Mouse (Mus musculus) stomach, postnatal 0 days (tissue): ENCODE measurements around the gene Ccna2. TPM values are rescaled to one million over a fixed set of nuclear protein-coding genes. Genes with fewer than 3 reads are reported as not detected.
A peak's percentile ranks its signal among the peaks of the same experiment; 100 is the strongest.

Experiments
- ATAC-seq: fragments of 200-750 bp; cut with Nextera tagmentation; 2 replicates; pipeline ENCODE4 v1.8.0; 2017; ENCODE audit not compliant: low FRiP score, low TSS enrichment
- DNase-seq: peaks from one replicate; pipeline ENCODE4 v3.0.0-alpha.2; 2016; ENCODE audit warnings: low spot score
- H3K27ac ChIP-seq: fragments of 300-500 bp; sonication (generic); replicated peaks from 2 replicates; pipeline ENCODE4 v1.5.1; 2014; ENCODE audit warnings: mild to moderate bottlenecking, control low read depth
- H3K27me3 ChIP-seq: fragments of 300-500 bp; sonication (generic); 2 replicates; pipeline ENCODE4 v1.6.1; 2014; ENCODE audit warnings: low read length; ENCODE audit not compliant: control insufficient read depth, insufficient read depth
- H3K36me3 ChIP-seq: fragments of 300-500 bp; sonication (generic); 2 replicates; pipeline ENCODE4 v1.6.1; 2014; ENCODE audit warnings: low read length, mixed read lengths; ENCODE audit not compliant: control insufficient read depth, insufficient read depth
- H3K4me1 ChIP-seq: fragments of 300-500 bp; sonication (generic); replicated peaks from 2 replicates; pipeline ENCODE4 v1.6.1; 2014; ENCODE audit warnings: antibody characterized with exemption; ENCODE audit not compliant: control insufficient read depth, insufficient read depth
- H3K4me2 ChIP-seq: fragments of 300-500 bp; sonication (generic); replicated peaks from 2 replicates; pipeline ENCODE4 v1.6.1; 2014; ENCODE audit warnings: low read depth, mild to moderate bottlenecking, control low read depth, moderate library complexity
- H3K4me3 ChIP-seq: fragments of 300-500 bp; sonication (generic); 2 replicates; pipeline ENCODE4 v1.5.1; 2014; ENCODE audit warnings: low read depth, low read length, control low read depth
- H3K9ac ChIP-seq: fragments of 300-500 bp; sonication (generic); 2 replicates; pipeline ENCODE4 v1.6.1; 2014; ENCODE audit warnings: mild to moderate bottlenecking, low read length, control low read depth, mixed read lengths
- H3K9me3 ChIP-seq: fragments of 300-500 bp; sonication (generic); 2 replicates; pipeline ENCODE4 v1.6.1; 2016; ENCODE audit warnings: low read length; ENCODE audit not compliant: control insufficient read depth
- CTCF ChIP-seq: IDR thresholded peaks from 2 replicates; pipeline ENCODE4 v1.5.1; 2016; ENCODE audit warnings: antibody characterized with exemption, low read depth, mild to moderate bottlenecking, moderate library complexity
- EP300 ChIP-seq: optimal IDR thresholded peaks from 2 replicates; pipeline ENCODE3; 2016; ENCODE audit warnings: antibody characterized with exemption
- WGBS: fragments of 180-500 bp; shearing (Covaris S2); extraction: QIAGEN DNeasy Blood & Tissue Kit; methylation state at CpG from one replicate; pipeline ENCODE4 v1.1.7; 2014; 5-methylcytosine and 5-hydroxymethylcytosine counted together
- polyA plus RNA-seq: library from polyadenylated mRNA; unstranded; fragments of >200 nt; fragmentation: Nextera tagmentation; extraction: Ambion mirVana; gene quantifications from 2 replicates; pipeline ENCODE4 v1.2.1, GENCODE M21; 2015

The Ccna2 gene
- polyA plus RNA-seq, 1 experiment from 2014 or later = 40.4 TPM

DNA sequence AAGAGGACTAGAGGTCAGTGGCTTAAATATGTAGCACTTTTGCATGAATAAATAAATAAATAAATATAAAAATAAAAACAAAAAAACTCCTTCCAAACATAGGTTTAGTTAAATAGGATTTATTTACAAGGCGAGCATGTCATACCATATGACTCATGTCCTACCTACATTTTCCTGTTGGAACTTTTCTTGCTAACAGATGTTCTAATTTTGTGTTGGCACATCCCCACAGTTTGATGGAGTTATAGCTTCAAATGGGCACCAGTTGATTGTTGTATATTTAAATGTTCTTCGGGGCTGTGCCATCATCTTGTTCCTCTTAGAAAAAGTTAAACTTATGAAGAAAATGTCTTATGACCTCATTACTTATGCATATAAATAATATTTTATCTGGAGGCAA is 30.6 kb downstream of the Ccna2 start:
- no peak overlapping the region for H3K4me3 ChIP-seq
- H3K27me3 ChIP-seq = no peaks in the 10 kb centered on the region
- no peaks in the 10 kb centered on the region for H3K36me3 ChIP-seq
- no peak overlapping the region for H3K4me2 ChIP-seq
- no peaks in the 10 kb centered on the region for H3K9me3 ChIP-seq
- DNase-seq = no peak
- no peaks in the 10 kb centered on the region for H3K4me1 ChIP-seq
- ATAC-seq = no peak
- WGBS = 91% methylated on average over 2 of the region's 2 CpGs
- H3K27ac ChIP-seq = no peak overlapping the region
- no peak for TF ChIP-seq EP300
- TF ChIP-seq CTCF = no peak
- no peak overlapping the region for H3K9ac ChIP-seq

DNA sequence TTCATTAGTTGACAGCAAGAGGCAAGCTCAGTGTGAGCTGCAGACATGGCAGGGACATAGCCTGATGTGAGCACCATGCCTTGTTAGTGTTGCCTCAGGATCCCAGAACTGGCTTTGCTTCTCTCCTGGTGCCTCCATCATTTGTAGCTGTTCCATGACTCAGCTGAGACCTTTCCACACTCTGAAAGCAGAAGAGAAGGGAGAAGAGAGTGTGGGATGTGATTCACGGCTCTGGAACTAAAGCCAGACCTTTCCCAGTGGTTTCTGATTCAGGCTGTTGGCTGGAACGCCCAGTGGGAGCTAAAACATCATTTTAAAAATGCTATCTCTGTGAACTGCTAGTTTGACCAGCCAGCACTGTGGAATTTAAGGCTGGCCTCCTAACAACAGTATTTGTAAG is 31.2 kb downstream of the Ccna2 start:
- Histone ChIP-seq H3K27me3 (no peaks in the 10 kb centered on the region), H3K36me3 (no peaks in the 10 kb centered on the region), H3K4me2 (no peak overlapping the region), H3K9ac (no peak overlapping the region), H3K27ac (no peak overlapping the region), H3K4me1 (no peaks in the 10 kb centered on the region), H3K4me3 (no peak overlapping the region), H3K9me3 (no peaks in the 10 kb centered on the region)
- no peak for DNase-seq
- TF ChIP-seq EP300 (no peak), CTCF (no peak)
- WGBS = 40% methylated on average over 2 of the region's 2 CpGs
- ATAC-seq = 0 out of 2 replicates have a peak, but pooled peaks have one; percentile 24

DNA sequence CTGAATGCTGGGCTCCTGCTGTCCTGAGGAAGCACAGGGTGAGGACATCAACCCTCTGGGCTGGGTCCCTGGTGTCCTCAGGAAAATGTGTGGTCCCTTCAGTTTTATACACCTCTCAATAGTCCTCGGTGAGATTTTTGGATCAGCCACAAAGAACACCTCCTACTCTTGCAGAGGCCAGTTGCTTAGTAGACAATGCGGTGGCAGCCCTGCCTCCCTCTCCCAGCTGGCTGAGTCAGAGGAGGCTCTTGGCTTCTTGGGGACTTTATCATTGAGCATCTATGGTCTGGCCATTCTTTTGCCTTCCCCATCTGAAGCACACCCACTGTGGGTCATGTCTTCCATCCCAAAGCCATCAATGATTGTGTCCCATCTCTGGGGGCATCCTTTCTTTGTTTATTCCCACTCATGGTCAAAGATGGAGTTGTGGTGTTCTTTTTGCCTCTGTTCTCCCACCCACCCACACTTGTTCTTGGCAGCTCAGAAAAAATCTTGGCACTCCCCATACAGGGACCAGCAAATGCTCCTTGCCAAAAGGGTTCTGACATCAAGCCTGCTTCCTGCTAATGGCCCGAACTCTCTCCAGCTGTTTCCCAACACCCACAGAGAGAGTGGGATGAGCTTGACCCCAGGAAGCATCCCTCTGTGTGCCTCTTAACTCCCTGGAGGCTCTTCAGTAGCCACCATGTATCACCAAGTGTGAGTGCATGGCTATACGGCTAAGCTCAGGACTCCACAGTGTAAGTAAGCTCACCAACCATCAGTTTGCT is 34.1 kb downstream of the Ccna2 start:
- ATAC-seq (no peak), DNase-seq (no peak)
- 0 out of 2 replicates have a peak, but pooled peaks cover 2% of the 10 kb centered on the region for H3K4me1 ChIP-seq
- no peak overlapping the region for H3K27ac ChIP-seq
- H3K36me3 ChIP-seq = no peaks in the 10 kb centered on the region
- no peaks in the 10 kb centered on the region for H3K27me3 ChIP-seq
- H3K4me2 ChIP-seq = no peak overlapping the region
- no peaks in the 10 kb centered on the region for H3K9me3 ChIP-seq
- no peak overlapping the region for H3K4me3 ChIP-seq
- TF ChIP-seq EP300 (no peak), CTCF (no peak)
- 80% methylated on average over 4 of the region's 4 CpGs for WGBS
- no peak overlapping the region for H3K9ac ChIP-seq

DNA sequence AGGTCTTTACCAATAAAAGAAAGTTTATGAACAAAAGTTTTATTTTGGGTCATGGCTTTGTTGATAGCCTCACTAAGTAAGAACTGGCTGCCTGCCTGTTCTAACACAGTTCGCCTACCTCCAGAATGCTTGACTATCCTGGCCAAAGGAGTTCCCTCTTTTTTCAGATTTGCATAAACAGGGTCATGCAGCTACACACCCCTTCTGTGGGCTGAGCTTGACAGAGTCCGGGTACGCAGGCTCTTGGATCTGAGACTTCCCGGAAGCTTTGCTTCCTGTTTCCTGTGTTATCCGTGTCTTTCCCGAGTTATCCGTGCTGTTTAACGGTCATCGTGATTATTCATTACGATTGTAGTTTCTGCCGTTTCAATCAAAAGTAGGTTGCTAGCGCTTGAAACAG is 35.9 kb downstream of the Ccna2 start:
- Histone ChIP-seq H3K36me3 (no peaks in the 10 kb centered on the region), H3K9me3 (no peaks in the 10 kb centered on the region), H3K27me3 (no peaks in the 10 kb centered on the region), H3K4me3 (no peak overlapping the region), H3K27ac (no peak overlapping the region), H3K9ac (no peak overlapping the region), H3K4me2 (no peak overlapping the region), H3K4me1 (0 out of 2 replicates have a peak, but pooled peaks cover 2% of the 10 kb centered on the region)
- TF ChIP-seq CTCF (no peak), EP300 (no peak)
- DNase-seq (no peak), ATAC-seq (no peak)
- WGBS = 86% methylated on average over 12 of the region's 12 CpGs

DNA sequence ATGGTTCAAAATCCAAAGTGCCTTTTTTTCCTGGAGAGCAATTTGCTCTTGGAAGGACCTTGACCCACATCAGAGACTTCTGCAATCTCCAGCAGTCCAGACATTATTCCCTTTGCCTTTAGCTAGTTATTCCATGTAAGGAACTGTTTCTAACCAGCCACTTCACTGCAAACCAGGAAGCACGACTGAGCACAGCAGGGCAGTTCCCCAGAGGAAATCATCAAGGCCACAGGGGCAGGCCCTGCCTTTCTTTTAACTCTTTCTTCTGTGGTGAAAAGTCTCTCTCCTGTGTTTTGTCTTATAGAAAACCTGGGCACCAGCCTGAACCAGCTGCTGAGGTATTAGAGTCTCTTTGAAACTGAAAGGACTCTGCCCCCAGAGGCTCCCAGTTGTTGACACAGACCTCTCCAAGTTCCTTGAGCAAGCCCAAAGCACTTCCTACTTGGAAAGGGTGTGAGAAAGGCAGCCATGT is 38.7 kb downstream of the Ccna2 start:
- Histone ChIP-seq H3K4me3 (no peak overlapping the region), H3K9ac (no peak overlapping the region), H3K4me2 (0 out of 2 replicates have a peak overlapping the region, but pooled peaks have one; percentile 17), H3K27me3 (no peaks in the 10 kb centered on the region), H3K9me3 (no peaks in the 10 kb centered on the region), H3K36me3 (no peaks in the 10 kb centered on the region), H3K27ac (no peak overlapping the region), H3K4me1 (0 out of 2 replicates have a peak, but pooled peaks cover 2% of the 10 kb centered on the region)
- TF ChIP-seq EP300 = no peak
- no peak for TF ChIP-seq CTCF
- ATAC-seq (peak; percentile 91), DNase-seq (peak; percentile 41)
- 0% methylated on average over 1 of the region's 1 CpGs for WGBS

DNA sequence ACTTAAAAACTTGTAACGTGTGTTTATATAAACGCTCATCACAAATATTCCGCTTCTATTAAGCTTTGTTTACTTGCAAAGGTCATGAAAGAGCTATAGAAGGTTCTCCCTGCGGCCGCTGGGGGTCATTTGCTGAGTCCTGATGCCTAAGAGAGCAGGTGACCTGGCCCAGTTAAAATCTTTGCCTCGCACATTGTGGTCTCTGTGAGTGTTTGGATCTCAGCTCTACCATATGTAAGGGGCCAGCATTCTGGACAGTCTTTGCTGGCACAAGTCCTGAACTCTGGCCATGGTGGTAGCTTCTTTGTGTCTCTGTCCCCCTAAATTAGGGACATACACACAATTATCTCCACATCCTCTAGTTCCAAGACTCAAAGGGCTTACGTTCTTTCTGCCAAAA is 39.2 kb downstream of the Ccna2 start:
- TF ChIP-seq CTCF (0 out of 2 replicates have a peak, but pooled peaks have one; percentile 1), EP300 (no peak)
- DNase-seq = no peak
- WGBS = 30% methylated on average over 7 of the region's 7 CpGs
- Histone ChIP-seq H3K9ac (no peak overlapping the region), H3K27me3 (no peaks in the 10 kb centered on the region), H3K4me1 (0 out of 2 replicates have a peak, but pooled peaks cover 2% of the 10 kb centered on the region), H3K4me3 (no peak overlapping the region), H3K9me3 (no peaks in the 10 kb centered on the region), H3K27ac (no peak overlapping the region), H3K36me3 (no peaks in the 10 kb centered on the region), H3K4me2 (peak overlapping the region; percentile 17; the same call in 1 of the 2 replicates)
- no peak for ATAC-seq
